Mouse (Mus musculus) adrenal gland, adult (tissue): ENCODE measurements at regions not wholly inside any gene's neighbourhood (a gene's known extent, or its start where the extent isn't known, plus 50 kb on each side); places are given as distances from the start of the nearest gene placed in this dataset.
A peak's percentile ranks its signal among the peaks of the same experiment; 100 is the strongest.

Experiments
- DNase-seq, 2 experiments: peaks; one replicate each; pipeline ENCODE4 v3.0.0; 2022 to 2023; ENCODE audit warnings: low spot score in 1 of 2; ENCODE audit not compliant: inconsistent age in 2 of 2

DNA sequence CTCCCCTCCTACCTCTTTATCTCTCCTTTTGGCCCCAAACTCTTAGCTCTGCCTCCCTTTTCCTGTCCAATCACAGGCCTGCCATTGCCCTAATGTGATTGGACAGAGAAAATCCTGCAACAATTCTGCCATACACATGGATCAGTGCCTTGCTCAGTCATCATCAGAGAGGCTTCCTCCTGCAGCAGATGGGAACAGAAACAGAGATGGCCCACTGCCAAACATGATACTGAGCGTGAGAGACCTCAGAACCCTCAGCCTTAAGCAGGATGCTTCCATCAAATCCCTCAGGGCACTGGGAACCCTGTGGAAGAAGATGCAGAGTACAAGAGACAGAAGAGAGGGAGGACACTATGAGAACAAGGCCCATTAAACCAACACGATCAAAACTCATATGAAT, 62.8 kb upstream of the Cacna2d3 start:
- DNase-seq = no peak

DNA sequence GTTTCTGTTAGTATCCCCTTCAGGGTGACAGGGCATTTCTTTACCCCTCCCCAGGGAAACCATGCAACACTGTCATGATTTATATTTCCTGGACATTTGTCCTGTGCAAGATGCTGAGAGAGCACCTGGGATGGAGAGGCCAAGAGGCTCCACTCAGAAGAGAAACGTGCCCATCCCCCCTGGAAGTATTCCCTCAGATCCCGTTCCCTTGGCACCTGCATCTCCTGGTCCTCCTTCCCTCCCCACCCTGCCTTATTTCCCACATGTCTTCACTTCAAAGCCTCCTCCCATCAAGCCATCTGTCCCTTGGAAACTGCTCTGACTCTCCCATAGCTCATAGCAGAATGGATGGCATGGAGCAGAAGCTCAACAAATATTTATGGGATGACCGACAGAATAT, 64.8 kb upstream of the Cacna2d3 start:
- DNase-seq = no peak

- no peak for DNase-seq
Measured at GRCm38 (mm10) chr14:29787796-29788195, 66.1 kb upstream of the Cacna2d3 start.

DNA sequence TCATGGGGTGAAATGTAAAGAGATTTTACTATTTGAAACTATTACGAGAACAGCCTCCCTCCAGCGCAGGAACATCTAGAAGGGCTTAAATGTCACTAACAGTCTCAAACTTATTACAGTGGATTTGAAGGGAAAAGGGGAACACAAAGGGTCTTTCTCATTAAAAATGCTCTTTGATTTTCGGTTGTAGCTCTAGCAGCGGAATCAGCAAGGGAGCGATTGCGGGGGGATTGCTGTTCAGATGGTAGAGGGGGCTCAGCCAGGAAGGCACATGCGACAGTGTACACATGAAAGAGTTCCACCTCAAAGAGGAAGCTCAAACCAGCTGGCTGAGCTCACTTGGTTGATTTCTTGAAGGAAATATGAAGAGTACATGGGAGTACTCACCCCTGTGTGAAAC, 66.7 kb upstream of the Cacna2d3 start:
- DNase-seq = no peak

DNA sequence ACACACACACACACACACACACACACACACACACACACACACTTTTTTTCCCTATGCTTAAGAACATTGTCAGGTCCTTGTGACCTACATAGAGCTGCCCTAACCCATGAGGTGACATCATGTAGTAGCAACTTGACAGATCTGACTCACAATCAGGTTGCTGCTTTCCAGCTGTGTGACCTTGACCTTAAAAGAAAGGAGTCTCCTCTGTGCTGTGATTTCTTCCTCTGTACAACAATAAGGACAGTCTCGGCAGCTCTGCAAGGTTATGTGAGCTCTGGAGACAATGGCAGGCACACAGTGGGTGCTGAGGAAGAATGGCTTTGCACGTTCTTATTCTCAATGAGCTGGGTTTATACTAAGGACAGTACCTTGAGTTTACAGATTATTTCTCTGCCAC, 73.7 kb upstream of the Cacna2d3 start:
- peak; percentile 69 to 86 for DNase-seq

- DNase-seq = peak; percentile 51 to 81
Measured at GRCm38 (mm10) chr14:29796396-29796795, 74.7 kb upstream of the Cacna2d3 start.

DNA sequence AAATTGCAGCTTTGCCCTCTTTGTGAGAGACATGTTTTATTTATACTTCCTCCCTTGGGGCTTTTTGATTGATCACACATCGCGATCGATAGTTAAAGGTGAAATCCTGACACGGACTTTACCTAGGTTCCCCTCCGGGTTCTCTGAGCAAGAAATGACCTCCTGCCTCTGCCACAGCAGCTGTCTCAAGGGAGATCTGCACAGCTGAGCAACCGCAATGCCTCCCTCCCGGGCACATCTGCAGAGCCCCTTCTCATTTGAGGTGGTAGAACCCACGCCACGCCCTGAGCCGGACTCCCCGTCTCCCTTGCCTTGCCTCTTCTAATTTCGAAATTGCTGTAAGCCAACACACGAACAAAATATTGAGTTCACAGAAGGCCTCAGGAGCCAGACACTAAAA, 78.2 kb upstream of the Cacna2d3 start:
- DNase-seq = no peak

GRCm38 (mm10) chr14:29805234-29805633, 83.6 kb upstream of the Cacna2d3 start:
- DNase-seq = no peak

DNA sequence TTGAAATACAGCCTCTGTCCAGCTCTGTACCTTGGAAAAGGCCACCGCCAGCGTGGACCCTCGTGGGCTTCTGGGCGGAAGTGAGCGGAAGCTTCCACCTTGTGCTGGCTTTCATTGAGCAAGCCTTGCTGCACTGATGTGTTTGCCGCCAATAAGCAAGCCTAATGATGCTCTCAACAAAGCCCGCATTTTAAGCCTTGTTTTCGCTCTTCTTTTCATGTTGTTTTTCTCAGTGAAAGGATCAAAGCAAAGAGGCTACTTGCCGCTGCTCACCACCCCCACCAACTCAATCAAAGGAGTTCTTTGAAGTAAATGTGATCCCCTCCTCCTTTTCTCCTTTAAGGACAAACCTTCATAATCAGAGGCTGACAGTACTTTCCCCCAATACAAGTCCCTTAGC, 86.2 kb upstream of the Cacna2d3 start:
- DNase-seq = peak in 1 of 2 experiments; percentile 26

DNA sequence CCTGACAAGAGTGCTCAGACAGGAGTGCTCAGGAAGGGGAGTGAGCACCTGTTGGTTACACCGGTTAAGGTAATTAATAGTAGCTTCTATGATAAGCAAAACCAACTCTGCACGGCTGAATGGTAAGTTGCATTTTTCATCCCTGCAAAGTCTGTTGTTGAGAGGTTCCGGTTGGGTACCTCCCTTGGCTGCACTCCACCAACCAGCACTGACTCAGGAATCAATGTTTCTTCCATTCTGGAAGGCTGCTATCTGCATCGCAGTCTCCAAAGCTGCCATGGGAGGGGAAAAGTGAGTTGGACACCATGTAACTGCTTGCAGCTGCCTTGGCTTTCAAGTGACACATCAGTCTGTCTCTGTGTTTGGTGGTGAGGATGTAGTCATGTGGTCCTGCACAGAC, 93.0 kb upstream of the Cacna2d3 start:
- DNase-seq = no peak

DNA sequence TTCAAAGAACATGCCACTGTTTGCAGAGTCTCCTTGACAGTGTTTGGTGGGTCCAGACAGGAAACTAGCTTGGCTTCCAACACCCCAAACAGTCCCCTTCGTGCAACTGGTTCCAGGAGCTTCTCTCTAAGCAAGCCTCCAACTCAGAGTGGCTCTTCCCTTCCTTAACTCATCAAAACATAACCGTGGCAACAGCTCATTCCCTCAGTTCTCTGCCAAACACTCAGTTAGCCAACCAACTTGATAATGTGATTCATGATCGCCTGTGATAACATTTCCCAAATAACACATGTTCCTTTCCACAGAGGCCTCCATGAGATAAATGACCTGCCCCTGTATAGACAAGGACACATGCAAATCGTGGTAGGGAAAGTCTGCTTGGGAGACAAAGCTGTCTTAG, 95.9 kb upstream of the Cacna2d3 start:
- peak in 1 of 2 experiments; percentile 28 for DNase-seq

- DNase-seq = no peak
Measured at GRCm38 (mm10) chr14:29818251-29818650, 96.6 kb upstream of the Cacna2d3 start.

DNA sequence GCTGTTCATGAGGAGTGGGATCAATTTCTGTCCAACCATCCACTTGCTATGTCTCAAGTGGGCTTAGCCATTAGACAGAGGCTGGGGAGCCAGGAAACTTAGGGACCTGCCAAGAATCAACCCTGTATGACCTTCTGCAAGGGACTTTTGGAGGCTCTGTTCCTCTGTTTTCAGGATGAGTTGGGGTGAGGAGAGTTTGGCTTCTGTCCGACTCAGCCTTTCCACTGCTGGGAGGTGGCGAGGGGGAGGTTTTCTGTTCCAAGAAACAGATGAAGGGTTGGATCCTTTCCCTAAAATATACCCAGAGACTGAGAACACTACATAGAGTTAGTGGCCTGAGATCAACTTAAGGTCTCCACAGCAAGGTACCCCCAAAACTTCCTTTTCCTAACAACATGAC, 97.1 kb upstream of the Cacna2d3 start:
- no peak for DNase-seq

DNA sequence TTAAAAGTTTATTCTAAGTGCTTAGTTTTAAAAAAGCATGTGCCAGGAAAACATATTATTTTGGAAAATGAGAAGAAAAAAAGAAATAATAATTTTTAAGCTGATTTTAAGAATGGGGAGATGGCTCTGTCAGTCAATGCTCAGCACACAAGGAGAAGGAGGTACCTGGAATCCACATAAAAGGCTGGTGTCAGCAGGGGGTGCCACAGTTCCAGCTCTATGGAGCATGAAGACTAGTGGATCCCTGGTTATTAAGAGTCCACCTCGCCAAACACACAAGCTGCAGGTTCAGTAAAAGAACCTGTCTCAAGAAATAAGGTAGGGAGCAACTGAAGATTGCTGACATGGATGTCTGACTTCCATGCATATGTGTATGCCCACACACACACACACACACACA, 115.4 kb upstream of the Cacna2d3 start:
- DNase-seq = peak in 1 of 2 experiments; percentile 28

DNA sequence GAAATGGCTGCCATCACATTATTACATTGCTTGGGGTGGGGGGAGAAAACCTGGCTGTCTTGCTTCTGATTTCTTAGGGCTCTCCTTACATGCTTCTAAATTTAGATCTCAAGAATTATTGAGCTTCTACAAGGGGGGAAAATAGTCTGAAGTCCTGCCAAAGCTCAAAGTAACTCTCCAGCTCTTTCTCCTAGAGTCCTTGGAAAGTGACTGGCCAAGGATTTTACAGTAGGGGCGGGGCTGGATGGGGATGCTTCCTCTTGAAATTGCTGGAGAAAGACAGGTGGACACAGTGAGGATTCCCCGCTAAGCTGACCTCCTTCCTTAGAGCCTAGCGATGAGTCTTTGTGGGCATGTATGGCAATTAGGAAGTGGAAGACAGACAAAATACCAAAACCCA, 117.9 kb upstream of the Cacna2d3 start:
- DNase-seq = peak; percentile 46 to 72

- DNase-seq = no peak
Measured at GRCm38 (mm10) chr14:29841361-29842117, 119.9 kb upstream of the Cacna2d3 start.

GRCm38 (mm10) chr14:29847661-29848060, 120.4 kb upstream of the Selenok start:
- DNase-seq = no peak

- no peak for DNase-seq
Measured at GRCm38 (mm10) chr14:29851286-29851685, 116.8 kb upstream of the Selenok start.

GRCm38 (mm10) chr14:29851956-29852725, 116.0 kb upstream of the Selenok start:
- DNase-seq = no peak

- no peak for DNase-seq
Measured at GRCm38 (mm10) chr14:29862032-29862431, 106.1 kb upstream of the Selenok start.

DNA sequence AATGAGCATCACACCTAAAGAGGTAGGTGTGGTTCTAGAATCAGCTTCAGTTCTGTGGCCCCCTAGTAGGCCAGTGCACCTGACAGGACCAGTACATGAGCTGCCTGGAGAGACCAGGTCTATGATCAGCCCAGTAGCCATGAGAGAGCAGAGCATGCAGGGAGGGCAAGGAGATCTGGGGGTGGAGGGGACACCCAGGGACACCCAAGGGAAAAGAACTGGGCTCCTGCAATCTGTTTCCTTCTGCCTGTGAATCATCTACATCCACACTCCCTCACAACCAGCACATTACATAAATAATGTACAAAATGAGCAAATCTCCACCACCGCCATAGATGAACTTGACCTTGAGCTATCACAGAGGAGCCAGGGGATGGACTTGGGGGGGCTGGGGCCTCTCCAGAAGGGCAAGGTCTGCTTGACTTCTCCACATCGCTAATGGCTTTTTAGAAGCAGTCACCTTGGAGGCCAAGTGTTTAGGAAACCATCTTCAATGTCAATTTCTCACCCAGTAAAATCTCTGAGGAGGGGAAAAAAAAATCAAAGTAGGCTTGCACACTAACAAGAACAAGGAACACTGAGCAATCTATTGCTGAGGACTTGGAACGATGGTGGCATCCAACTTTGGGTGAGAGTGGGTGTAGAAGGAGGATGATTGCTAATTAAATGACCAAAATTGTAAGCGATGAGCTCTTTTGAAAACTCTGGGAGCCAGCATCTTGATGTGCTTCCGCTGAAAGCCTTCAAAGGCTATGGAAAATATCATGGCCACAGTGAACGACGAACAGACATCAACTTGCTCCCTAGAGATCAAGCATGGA, 101.4 kb upstream of the Selenok start:
- peak in 1 of 2 experiments; percentile 27 for DNase-seq

GRCm38 (mm10) chr14:29867311-29867710, 100.8 kb upstream of the Selenok start:
- no peak for DNase-seq
